Mouse (Mus musculus): Measurements from ENCODE around the gene Lpin3.
A peak's percentile ranks its signal among the peaks of the same experiment; 100 is the strongest.

Lpin3 gene

DNA sequence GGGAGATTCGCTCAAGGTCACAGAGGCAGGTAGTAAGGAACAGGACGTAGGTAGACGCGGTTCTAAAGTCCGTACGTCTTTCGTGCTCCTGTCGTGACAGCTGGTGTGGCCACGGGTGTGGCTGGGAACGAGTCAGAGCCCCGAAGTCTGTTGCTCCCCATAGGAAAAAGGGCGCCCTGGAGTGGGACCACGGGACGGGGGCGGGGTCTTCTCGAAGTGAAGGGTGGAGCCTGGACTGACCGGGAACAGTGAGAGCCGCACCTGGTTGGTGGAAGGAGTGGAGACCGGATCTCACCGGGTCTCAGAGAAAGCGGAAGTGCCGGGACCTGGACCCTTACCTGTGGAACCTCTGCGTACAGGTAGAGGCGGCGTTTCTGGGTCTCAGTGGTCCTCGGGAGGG lies 7.4 kb downstream of the Lpin3 start:
- DNase-seq: peak; percentile 63

DNA sequence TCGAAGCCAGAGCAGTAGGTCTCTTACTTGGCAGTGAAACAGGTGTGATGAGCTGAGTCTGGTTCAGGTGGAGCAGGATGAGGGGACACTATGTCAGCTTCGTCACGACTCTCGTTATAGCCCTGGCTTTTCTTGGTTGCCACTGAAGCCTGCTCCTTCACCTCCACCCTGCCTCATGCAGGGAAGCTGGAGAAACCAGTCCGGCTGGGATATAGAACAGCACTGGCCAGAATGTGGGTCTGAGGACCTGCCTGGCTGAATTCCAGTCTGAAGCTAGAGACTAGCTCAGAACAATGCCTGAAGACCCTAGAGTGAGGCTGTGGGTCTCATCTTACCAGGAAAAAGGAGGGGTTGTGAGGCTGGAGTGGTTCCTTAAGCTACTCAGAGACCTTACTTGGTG lies 10.6 kb downstream of the Lpin3 start:
- no peak for DNase-seq

DNA sequence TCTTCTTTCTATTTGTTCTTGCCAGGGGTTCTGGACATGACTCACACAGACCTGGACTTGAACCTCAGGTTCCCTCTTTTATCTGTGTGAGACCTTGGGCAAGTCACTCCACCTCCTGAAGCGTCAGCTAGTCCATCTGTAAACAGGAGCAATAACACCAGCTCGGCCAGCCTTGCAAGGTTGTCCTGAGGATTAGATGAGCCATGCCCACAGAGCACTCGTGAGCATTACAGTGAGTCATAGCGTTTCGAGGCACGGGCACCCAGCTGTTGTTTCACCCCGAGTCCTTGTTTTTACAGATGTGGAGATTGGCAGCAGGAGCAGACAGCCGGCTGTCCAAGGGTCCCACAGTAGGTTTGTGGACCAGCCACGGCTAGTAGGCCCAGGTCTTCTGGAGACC lies 11.2 kb downstream of the Lpin3 start:
- DNase-seq: no peak

DNA sequence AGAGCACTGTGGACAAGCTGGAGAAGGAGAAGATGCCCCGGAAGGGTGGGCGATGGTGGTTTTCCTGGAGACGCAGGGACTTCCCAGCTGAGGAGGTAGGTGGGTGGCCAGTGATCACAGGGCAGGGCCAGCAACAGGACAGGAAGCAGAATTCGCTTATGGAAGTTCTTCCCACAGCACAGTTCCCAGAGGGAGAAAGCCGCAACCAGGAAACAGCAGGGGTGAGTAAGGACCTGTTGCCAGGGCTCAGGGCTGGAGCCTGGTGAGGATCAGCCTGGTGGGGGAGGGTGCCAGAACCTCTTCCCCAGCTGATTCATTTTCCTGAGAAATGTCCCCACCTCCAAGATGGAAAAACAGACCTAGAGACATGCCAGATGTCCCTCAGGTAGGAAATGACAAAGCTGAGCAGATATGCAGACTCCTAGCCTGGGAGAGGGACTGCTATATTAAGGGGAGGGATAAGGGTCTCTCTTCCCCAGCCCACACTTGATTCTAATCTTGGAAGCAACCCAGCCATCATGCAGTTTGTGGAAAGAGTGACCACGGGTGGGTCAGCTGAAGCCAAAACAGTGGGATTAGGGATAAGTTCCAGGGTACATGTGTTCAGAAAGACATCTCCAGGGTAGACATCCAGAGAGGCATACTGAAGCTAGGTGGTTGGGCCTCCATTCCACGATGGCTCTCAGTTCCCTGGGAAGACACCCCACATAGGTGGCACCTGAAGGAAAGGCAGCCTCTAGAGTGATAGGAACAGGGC lies 21.4 kb downstream of the Lpin3 start:
- no peak for DNase-seq

DNA sequence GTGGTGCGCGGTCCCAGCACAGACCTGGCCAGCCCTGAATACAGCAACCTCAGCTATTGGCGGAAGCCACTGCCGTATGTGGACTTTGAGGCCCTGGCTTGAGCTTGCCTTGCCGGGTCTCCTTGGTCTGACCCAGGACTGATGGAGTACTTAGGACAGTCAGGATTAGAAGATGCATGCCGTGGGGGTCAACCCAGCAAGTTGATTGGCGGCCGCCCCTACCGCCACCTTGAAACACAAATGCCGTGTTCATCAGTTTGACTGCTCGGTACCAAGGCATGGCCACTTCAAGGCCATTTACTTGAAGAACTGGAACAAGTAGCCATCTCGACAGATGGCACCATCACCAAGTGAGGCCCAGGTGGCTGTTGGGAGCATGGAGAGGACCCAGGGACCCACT lies 24.8 kb downstream of the Lpin3 start:
- no peak for DNase-seq

DNA sequence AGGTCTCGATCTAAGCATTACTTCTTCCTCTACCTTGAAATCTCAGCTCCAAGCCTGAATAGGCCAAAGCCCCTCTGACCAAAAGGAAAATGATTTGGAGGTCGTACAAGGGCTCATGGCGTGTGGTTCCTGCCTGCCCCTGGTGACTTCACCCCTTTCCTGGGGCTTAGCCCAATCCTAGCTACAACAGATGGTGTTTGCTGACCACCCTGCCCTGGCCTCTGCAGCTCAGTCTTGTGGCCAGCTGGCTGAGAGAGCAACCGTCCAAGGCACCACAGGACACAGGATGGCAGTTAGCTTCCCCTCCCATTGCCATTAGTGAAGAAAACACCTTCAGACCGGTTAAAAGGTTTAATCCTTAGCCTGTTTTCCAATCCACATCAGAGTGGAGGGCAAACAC lies 25.6 kb downstream of the Lpin3 start:
- no peak for DNase-seq

DNA sequence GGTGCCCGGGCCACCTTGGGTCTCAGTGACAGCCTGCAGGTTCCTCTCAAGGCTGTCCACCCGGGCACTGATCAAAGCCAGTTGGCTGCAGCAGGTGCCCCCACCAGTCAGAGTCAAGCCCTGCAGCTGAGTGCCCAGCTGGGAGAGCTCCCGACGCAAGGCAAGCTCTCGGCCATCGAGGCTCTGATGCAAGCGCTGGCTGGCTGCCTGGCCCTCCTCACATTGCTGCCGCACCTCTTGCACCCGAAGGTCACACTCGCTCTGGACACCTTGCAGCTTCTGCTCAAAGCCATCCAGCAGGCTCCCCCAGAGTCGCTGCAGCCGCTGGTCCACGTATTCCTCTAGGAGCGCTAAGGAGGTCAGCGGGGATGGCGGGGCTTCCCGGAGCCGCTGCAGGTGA lies 28.1 kb downstream of the Lpin3 start:
- DNase-seq: peak; percentile 15

DNA sequence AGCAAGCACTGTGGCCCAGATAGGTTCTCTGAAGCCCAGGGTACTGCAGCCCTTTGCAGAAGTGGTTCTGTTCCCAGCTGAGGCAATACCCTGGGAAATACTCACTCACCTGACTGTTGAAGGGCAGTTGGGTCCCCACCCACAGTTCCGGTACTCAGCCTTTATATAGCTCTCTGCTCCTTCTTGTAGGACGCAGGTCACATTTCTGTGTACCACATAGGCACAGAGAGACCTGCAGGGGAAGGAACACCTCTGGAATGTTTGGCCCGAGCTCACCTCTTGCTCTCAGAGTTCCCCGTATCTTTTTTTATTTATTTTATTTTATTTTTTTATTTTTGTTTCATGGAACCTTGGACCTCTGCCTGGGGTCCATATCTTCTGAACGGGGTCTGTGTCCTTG lies 30.2 kb downstream of the Lpin3 start:
- no peak for DNase-seq

DNA sequence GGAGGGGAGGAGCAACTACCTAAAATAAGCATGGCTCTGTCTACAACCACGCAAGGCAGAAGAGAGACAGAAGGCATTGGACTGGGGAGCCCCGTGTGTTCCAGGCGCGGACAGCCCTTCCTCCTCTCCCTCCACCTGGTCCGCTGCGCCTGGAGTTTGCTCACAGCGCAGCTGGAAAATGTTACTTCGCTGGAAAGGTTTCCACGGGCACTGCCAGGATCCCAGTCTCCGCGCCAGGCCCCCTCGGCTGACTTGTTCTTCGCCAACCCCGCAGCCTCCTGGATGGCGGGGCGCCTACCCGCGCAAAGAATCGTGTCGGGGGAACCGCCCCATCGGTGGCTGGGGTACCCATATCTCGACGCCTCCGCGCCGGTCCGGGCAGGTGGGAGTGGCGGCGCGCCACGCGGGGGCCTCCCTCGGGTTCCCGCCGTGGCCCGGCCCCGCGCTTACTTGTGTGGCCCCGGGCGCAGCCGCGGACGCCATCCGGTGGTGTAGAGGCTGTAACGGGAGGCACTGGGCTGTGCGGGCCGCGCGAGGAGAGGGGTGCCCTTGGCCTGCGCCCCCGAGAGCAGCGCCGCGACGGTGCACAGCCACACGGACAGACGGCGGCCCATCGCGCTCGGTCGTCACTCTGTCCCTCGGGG lies 31.2 kb downstream of the Lpin3 start:
- no peak for DNase-seq

DNA sequence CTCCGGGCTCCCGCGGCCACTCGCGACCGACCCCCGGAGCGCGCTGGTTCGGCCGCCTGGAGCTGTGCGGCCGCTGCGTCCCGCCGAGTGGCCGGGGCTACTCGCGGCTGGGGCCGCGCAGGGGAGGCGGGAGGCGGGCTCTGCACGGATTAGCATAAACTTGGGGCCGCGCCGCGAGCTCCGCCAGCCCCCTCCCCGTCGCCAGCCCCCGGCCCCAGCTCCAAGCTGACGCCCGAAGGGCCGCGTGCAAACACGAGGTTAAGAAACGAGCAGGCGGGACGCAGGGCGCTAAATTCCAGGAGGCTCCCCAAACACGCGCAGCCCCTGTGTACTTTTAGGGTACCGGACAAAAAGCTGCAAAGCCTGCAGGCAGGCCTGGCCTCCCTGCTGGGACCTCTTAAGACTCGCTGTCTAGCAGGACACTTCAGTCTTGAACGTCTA lies 31.8 kb downstream of the Lpin3 start, which contains the start of gene Emilin3:
Gene Emilin3 (minus strand): TSS at position 98 of the 441 bp plus-strand sequence.
- DNase-seq: no peak

DNA sequence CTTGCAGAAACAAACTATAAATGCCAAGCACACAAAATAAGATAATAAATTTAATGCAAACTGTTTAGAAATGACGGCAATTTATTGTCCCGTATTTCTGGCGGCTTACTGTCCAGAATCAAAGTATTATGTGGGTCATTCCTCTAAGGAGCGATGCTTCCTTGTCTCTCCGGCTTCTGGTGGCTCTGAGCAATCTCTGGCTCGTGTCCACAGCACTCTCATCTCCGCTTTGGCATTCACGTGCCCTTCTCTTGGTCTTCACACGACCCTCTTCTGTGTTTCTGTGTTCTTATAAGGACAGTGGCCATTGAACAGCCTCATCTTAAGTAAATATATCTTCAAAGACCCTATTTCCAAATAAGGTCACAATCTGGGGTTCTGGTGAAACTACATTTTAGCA lies 34.2 kb downstream of the Lpin3 start:
- DNase-seq: no peak

DNA sequence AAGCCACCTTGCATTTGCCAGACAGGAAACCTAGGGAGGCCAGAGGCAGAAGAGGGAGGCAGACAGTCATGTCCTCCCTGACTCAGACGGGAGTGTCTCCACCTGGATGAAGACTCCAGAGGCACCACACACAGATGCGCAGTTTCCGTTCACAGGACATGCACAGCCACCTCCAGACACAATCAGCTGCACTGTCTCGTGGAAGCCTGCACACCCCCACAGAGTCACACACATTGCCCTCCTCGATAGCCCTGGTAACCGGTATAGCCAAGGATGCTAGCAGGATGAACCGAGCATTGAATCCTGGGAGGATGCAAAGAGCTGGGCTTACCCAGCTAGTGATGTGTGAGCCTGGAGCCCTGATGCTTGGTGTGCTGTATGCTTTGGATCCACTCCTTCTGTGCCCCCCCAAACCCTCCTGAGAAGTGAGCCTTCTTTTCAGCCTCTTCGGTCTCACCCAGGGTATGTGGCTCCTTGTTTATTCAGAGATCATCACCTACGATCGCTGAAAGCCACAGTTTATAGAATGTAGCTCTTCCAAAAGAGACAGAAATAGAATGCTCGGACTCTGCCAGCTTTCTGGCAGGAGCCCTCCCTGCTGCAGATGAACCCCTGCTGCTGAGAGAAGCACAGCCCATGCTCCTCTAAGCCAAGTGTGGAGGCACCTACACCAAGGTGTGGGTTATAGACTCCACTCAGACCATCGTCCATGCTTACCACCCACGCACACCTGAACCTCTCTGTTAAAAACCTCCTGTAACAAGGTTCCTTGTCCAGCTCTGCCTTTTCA lies 35.5 kb downstream of the Lpin3 start:
- no peak for DNase-seq

DNA sequence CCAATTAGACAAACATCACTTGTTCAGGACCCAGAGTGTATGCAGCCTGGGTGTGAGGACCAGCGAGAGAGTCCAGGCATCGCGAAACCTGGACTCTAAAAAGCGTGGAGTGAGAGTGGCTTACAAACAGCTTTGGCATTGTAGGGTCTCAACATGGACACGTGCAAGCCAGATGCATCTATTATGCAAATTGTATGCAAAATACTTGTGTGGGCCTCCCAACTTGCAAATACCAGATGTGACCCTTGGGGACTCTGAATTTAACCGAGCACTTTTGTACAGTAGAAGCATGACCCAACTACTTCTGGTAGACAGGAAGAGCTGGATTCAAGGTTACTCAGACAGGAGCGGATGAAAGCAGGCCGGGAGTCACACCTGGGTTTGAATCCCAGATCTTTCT lies 36.2 kb downstream of the Lpin3 start:
- no peak for DNase-seq

DNA sequence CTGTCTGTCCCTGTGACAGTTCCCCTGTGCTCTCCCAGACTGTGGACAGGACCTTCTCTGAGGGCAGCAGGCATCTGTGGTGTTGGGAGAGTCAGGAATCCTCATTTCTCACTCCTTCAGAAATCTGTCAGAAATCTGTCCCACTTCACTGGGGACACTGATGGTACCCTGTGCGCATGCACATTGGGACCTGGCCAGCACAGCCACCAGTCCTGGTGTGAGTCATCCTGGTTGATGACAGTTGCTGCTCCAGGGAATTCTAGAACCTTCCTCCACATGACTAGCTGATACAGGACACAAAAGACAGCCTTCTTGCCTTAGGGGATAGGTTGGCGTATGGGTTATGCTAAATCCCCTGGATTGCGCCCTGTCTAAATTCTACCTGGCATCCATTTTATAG lies 36.8 kb downstream of the Lpin3 start:
- DNase-seq: no peak

DNA sequence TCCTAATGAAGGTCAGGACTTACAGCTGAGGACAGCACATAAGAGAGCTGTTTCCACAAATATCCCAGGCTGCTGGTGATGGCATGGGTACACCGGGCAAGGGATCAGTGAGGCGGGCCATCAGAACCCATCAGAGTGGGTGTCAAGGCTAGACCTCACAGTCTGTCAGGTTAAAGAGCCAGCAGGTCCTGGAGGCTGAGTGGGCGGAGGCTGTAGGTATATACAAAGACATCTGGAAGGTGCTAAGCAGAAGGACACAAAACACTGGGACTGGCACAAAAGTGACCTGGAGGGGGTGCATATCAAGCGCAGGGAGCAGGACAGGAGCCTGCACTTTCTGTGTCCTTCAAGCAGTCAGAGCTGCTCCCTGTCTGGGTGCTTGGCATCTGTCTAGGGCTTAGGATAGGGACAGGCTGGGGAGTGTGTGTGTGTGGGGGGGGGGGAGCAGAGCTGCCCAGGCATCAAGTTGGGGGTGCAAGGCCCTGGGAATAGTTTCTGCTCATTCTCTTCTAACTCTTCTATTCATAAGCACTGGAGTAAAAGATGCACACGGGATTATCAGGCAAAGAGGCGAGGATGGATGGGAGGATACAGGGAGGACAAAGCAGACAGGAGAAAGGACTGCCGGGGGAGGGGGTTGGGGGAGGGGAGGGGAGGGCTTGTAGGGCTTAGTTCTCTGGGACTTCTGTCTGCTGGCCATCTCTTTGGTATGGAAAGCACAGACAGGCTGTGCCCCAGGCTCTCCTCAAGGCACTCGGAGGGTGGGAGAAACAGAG lies 37.9 kb downstream of the Lpin3 start:
- no peak for DNase-seq

DNA sequence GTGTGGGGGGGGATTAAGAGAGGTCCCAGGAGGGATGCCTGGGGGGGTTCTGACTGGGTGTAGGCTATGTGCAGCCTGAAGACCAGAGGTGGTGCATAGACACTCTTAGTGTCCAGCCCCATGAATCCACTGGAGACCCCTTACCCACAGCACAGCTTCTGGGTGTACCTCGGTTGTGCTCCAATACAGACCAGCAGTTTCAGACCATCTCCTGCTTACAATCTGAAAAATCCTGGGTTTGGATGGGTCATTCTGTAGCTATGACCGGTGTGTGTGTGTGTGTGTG lies 38.4 kb downstream of the Lpin3 start:
- DNase-seq: no peak

DNA sequence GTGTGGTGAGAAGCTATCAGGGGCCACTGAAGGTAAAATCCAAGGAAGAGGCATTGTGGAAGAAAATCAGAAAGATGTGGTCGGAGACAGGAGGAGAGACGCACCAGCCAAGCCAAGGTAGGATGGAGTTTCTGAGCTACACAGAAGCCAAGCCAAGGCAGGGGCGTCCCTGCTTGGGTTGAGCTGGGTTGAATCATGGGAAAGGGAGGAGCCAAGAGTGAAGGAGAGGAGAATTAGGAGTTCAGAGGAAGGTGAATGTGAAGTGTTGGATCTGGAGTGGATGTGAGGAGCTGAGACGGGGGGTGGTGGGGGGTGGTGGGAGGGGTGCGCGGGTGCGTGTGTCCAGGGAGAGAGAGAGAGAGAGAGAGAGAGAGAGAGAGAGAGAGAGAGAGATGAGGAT lies 40.8 kb downstream of the Lpin3 start:
- DNase-seq: no peak

DNA sequence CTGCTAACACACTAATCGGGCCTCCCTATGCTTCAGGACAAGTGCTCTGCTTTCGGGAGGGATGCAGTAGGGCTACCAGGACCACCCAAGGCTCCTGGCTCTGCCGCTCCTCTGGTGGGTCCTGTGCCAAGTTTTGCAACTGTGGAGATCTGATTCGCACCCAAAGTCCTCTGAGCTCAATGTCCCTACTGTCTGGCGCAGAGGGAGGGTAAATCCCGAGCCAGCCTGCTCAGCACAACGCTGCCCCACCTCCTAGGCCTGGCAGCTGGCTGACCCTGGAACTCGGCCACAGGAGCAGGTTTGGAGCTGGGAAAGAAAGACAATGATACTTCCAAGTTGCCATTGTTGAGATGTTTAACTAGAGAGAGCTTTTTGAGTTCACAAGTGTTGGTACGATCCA lies 44.7 kb downstream of the Lpin3 start:
- DNase-seq: no peak

DNA sequence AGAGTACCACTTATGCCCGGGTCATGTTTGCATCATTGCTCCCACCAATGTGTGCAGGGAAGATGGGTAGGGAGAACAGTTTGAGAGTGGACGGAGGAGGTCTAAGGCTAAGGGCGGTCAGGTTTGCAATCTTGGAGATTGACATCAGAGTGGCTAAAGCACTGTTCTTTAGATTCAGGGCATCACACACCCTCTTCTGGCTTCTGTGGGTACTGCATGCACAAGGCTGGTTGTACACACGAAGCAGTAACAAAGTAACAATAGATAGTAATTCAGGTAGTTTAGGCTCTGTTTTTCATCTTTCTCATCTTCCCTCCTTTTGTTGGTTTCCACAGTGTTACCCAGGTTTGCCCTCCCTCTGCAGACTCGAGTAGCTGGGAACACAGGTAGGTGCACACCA lies 50.9 kb downstream of the Lpin3 start:
- DNase-seq: no peak

DNA sequence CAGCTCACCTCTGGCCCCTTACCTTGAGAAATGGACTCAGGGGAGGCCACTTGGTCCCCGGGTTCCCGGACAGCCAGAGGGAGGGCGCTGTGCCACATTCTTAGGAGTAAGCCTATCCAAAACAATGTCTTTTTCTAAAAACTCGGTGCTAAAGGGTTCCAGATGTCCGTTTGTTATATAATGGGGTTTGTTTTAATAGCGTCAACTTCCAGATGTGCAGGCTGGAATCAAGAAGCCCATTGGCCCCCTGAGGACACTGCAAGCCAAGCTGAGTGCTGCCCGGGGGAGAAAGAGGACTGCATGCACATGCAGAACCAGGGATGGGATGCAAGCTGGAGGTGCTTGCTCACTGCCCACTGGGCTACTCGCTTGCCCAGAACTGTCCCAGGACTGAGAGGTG lies 51.9 kb downstream of the Lpin3 start:
- DNase-seq: no peak

DNA sequence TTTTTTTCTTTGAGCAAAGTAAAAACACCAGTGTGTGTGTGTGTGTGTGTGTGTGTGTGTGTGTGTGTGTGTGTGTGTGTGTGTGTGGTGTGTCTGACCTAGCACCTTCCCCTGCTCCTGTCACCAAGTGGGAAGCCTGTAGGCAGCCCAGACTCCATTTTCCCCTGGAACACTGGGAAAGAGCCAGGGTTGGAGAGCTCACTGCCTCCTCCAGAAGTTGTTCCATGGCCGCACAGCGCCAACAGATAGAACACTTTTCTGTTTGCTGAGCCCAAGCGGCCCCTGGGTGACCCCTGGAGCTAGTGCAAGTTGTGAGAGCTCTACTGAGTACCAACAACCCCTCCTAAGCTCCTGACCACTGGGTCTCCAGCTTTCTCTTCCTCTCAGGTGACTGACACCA lies 52.5 kb downstream of the Lpin3 start:
- DNase-seq: no peak

DNA sequence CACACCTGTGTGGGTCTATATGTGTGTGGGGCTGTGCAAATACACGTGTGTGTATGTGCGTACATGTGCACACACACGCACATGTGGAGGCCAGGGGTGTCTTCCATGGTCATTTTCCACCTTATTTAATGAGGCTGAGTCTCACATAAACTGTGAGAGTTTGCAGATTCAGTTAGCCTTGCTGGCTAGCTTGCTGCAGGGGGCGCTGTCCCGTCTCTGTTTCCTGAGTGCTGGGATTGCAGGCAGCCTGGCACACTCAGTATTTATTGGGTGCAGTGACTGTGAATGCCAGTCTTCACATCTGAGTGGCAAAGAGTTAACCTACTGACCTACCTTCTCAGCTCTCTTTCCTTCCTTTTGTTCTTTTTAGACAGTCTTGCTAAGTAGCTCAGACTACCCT lies 53.4 kb downstream of the Lpin3 start:
- no peak for DNase-seq

DNA sequence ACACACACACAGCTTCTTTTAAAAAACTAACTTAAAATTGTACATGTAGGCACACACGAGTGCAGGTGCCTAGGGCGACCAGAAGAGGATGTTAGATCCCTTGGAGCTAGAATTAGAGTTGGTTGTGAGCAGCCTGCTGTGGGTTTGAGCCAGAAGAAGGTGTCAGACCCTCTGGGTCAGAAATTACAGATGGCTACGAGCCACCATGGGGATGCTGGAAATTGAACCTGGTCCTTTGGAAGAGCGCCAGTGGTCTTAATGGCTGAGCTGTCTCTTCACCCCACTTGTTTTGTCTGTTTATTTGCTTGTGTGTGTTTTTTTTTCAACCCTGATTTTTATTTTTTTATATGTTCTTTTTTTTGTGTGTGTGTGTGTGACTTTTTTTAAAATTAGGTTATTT lies 54.0 kb downstream of the Lpin3 start:
- DNase-seq: no peak

All from lung, postnatal 14 days (tissue).